Mouse (Mus musculus) mesoderm, embryonic 11.5 days (tissue): ENCODE results near the gene Scn9a.
A peak's percentile ranks its signal among the peaks of the same experiment; 100 is the strongest.

Source experiments
- DNase-seq: peaks from one replicate; pipeline ENCODE4 v3.0.0-alpha.2; 2012; ENCODE audit warnings: low read depth, low spot score

Scn9a gene

GRCm38 (mm10) chr2:66634580-66635359 is at the start of gene Scn9a:
TSS of gene Scn9a (minus strand) at chr2:66634962.
- peak; percentile 51 for DNase-seq

- peak; percentile 11 for DNase-seq
Measured at GRCm38 (mm10) chr2:66661988-66662387, 27.2 kb upstream of the Scn9a start.

- no peak for DNase-seq
Measured at GRCm38 (mm10) chr2:66656430-66656829, 21.7 kb upstream of the Scn9a start.

- DNase-seq: no peak
Measured at GRCm38 (mm10) chr2:66655431-66655830, 20.7 kb upstream of the Scn9a start.

- peak; percentile 27 for DNase-seq
Measured at GRCm38 (mm10) chr2:66644384-66644783, 9.6 kb upstream of the Scn9a start.

GRCm38 (mm10) chr2:66632728-66633127 is 2.0 kb downstream of the Scn9a start:
- peak; percentile 30 for DNase-seq

GRCm38 (mm10) chr2:66611091-66611490 is 23.7 kb downstream of the Scn9a start:
- DNase-seq: peak; percentile 23

- DNase-seq: no peak
Measured at GRCm38 (mm10) chr2:66597313-66597712, 37.4 kb downstream of the Scn9a start.

- DNase-seq: peak; percentile 20
Measured at GRCm38 (mm10) chr2:66596145-66596544, 38.6 kb downstream of the Scn9a start.

- no peak for DNase-seq
Measured at GRCm38 (mm10) chr2:66590151-66590550, 44.6 kb downstream of the Scn9a start.

GRCm38 (mm10) chr2:66580026-66580808 is 54.5 kb downstream of the Scn9a start:
- DNase-seq: peak; percentile 43

- no peak for DNase-seq
Measured at GRCm38 (mm10) chr2:66548254-66548653, 86.5 kb downstream of the Scn9a start.

- peak; percentile 30 for DNase-seq
Measured at GRCm38 (mm10) chr2:66519966-66520365, 114.8 kb downstream of the Scn9a start.

GRCm38 (mm10) chr2:66511424-66511823 is 123.3 kb downstream of the Scn9a start:
- DNase-seq: no peak

- no peak for DNase-seq
Measured at GRCm38 (mm10) chr2:66508032-66508431, 126.7 kb downstream of the Scn9a start.

- DNase-seq: no peak
Measured at GRCm38 (mm10) chr2:66507616-66508015, 127.1 kb downstream of the Scn9a start.

GRCm38 (mm10) chr2:66502158-66502557 is 132.6 kb downstream of the Scn9a start:
- DNase-seq: no peak

GRCm38 (mm10) chr2:66494556-66494955 is 140.2 kb downstream of the Scn9a start:
- no peak for DNase-seq

GRCm38 (mm10) chr2:66478395-66478794 is 156.4 kb downstream of the Scn9a start:
- DNase-seq: no peak

GRCm38 (mm10) chr2:66473181-66473822 is 161.5 kb downstream of the Scn9a start:
- peak; percentile 37 for DNase-seq

GRCm38 (mm10) chr2:66465484-66465883 is 169.3 kb downstream of the Scn9a start:
- DNase-seq: no peak

GRCm38 (mm10) chr2:66464874-66465458 is 169.8 kb downstream of the Scn9a start:
- no peak for DNase-seq
